Mouse (Mus musculus): ENCODE measurements around the gene Aipl1.

GRCm38 (mm10) chr11:72066330-72066729 lies 29.0 kb upstream of the Aipl1 start:
- no peak for TF ChIP-seq USF2 (conservative IDR thresholded peaks at IDR 0.05; ENCODE audit: low read depth, low read length)
- TF ChIP-seq CTCF (conservative IDR thresholded peaks at IDR 0.05 in 1 of 2, IDR thresholded peaks at IDR 0.05 in 1 of 2; ENCODE audit: low read depth in 2 of 2, low read length in 2 of 2), result peak; percentile 69 to 82
- TF ChIP-seq EP300 (IDR thresholded peaks at IDR 0.05; ENCODE audit: low read length), result no peak
- TF ChIP-seq TCF12 (IDR thresholded peaks at IDR 0.05; ENCODE audit: low read depth, low read length), result no peak
- no peak for TF ChIP-seq HCFC1 (IDR thresholded peaks at IDR 0.05; ENCODE audit: low read depth, low read length)
- no peak for TF ChIP-seq MAFK (IDR thresholded peaks at IDR 0.05; ENCODE audit: insufficient replicate concordance, low read length)
- no peak for TF ChIP-seq MYC (IDR thresholded peaks at IDR 0.05; ENCODE audit: low read depth, low read length)
- TF ChIP-seq USF1 (IDR thresholded peaks at IDR 0.05; ENCODE audit: low read depth, low read length), result no peak

All from CH12.LX (cell line).